In genomic region chr8:45906251-45906619, GRCm38 (mm10) we compare ENCODE assay signal across 24 mouse cellular contexts. TPM values are rescaled to one million over a fixed set of nuclear protein-coding genes. Genes with fewer than 3 reads are reported as not detected.
"Had no signal": no experiment of that assay in that cellular context is flagged by ENCODE, and none has a peak within 500 bp of the region (broad histone marks: within the 10 kb centered on the region; RNA-seq: fewer than 3 reads in every experiment).

No protein-coding gene starts in this region.

- ATAC-seq: midbrain, embryonic 13.5 days; midbrain, embryonic 16.5 days had no signal

- H3K36me3 ChIP-seq: liver, embryonic 13.5 days; midbrain, embryonic 10.5 days; midbrain, embryonic 13.5 days had no signal

- H3K4me3 ChIP-seq: layer of hippocampus, adult 2 months; liver, embryonic 13.5 days; megakaryocyte, embryonic 14.5 days; midbrain, embryonic 10.5 days; midbrain, embryonic 13.5 days had no signal

- H3K9ac ChIP-seq: liver, embryonic 13.5 days; midbrain, embryonic 13.5 days had no signal

- H3K27ac ChIP-seq: layer of hippocampus, adult 2 months; liver, embryonic 13.5 days; midbrain, embryonic 10.5 days; midbrain, embryonic 13.5 days had no signal

- DNase-seq: kidney, adult 2 months; kidney, postnatal 14 days; kidney, postnatal 4 days; layer of hippocampus, adult 9-11 months; liver, embryonic 13.5 days; lung, adult 2 months; lung, postnatal 36 days; thymus, adult 18-20 months; thymus, postnatal 36 days had no signal

- H3K27me3 ChIP-seq: liver, embryonic 13.5 days; megakaryocyte, embryonic 14.5 days; midbrain, embryonic 13.5 days had no signal

- H3K4me2 ChIP-seq: liver, embryonic 13.5 days; midbrain, embryonic 13.5 days had no signal

- H3K4me1 ChIP-seq: liver, embryonic 13.5 days; megakaryocyte, embryonic 14.5 days had no signal

- H3K9me3 ChIP-seq: liver, embryonic 13.5 days; megakaryocyte, embryonic 14.5 days; midbrain, embryonic 10.5 days; midbrain, embryonic 13.5 days had no signal

RNA-seq across cellular contexts. Expression of gene Ccdc110, which starts 28.2 kb away (rescaled TPM):
- total RNA-seq: liver, adult 2 months had no signal
- polyA plus RNA-seq: kidney, adult 2 months; kidney, embryonic 16.5 days; limb, embryonic 11.5 days; liver, adult 2 months; liver, embryonic 13.5 days; liver, embryonic 16.5 days; lung, postnatal 0 days; midbrain, embryonic 10.5 days; neural tube, embryonic 11.5 days; small intestine, adult 2 months; spleen, adult 2 months; stomach, embryonic 16.5 days; urinary bladder, adult 2 months had no signal
